Mouse (Mus musculus) CH12.LX (cell line): ENCODE measurements at regions not wholly inside any gene's neighbourhood (a gene's known extent, or its start where the extent isn't known, plus 50 kb on each side); places are given as distances from the start of the nearest gene placed in this dataset.

Source experiments
- DNase-seq: peaks from one replicate; pipeline ENCODE4 v3.0.0-alpha.2; 2013; ENCODE audit errors: extremely low read depth
- H3K27ac ChIP-seq: 2 replicates; pipeline ENCODE4 v1.5.1; 2012; ENCODE audit warnings: low read depth, mild to moderate bottlenecking, control low read depth, moderate library complexity; ENCODE audit not compliant: insufficient read depth
- H3K27me3 ChIP-seq: replicated peaks from 2 replicates; pipeline ENCODE3; 2012; ENCODE audit warnings: inconsistent platforms
- H3K36me3 ChIP-seq, 2 experiments: replicated peaks in 1 of 2; 2 replicates each; pipeline versions ENCODE3 to v1.6.1; 2012; ENCODE audit warnings: inconsistent platforms in 1 of 2, low read length in 1 of 2, mild to moderate bottlenecking in 1 of 2, mixed read lengths in 1 of 2, moderate library complexity in 1 of 2; ENCODE audit not compliant: control insufficient read depth in 1 of 2, insufficient read depth in 1 of 2
- H3K4me1 ChIP-seq, 2 experiments: 2 replicates each; pipeline ENCODE4 v1.6.1; 2012; ENCODE audit warnings: inconsistent platforms in 1 of 2, moderate library complexity in 1 of 2; ENCODE audit not compliant: insufficient read depth in 2 of 2, control insufficient read depth in 1 of 2
- H3K4me2 ChIP-seq: 2 replicates; pipeline ENCODE4 v1.6.1; 2012; ENCODE audit warnings: low read depth, mild to moderate bottlenecking, control low read depth; ENCODE audit not compliant: poor library complexity, insufficient read depth, severe bottlenecking
- H3K4me3 ChIP-seq, 3 experiments: fragments of 150-350 bp in 1 of 3; sonication (generic) in 1 of 3; replicated peaks in 1 of 3; 2 replicates each; pipeline versions ENCODE3 to v1.5.1; 2011 to 2012; ENCODE audit warnings: low read depth in 2 of 3, low read length in 2 of 3, mild to moderate bottlenecking in 2 of 3, moderate library complexity in 2 of 3, control low read depth in 1 of 3, improper control_type of control experiment in 1 of 3, inconsistent platforms in 1 of 3, mixed read lengths in 1 of 3; ENCODE audit not compliant: poor library complexity in 1 of 3
- H3K79me2 ChIP-seq: replicated peaks from 2 replicates; pipeline ENCODE4 v1.6.1; 2012; ENCODE audit warnings: mild to moderate bottlenecking, moderate library complexity; ENCODE audit not compliant: control insufficient read depth, poor library complexity, insufficient read depth, severe bottlenecking; ENCODE audit errors: extremely low read depth
- H3K9ac ChIP-seq: 2 replicates; pipeline ENCODE4 v1.6.1; 2012; ENCODE audit warnings: low read depth, mild to moderate bottlenecking, control low read depth, moderate library complexity; ENCODE audit not compliant: insufficient read depth
- H3K9me3 ChIP-seq: replicated peaks from 2 replicates; pipeline ENCODE3; 2012; ENCODE audit warnings: low read length, inconsistent platforms, mixed read lengths
- BHLHE40 ChIP-seq: IDR thresholded peaks from 2 replicates; pipeline ENCODE4 v1.6.1; 2011; ENCODE audit warnings: mild to moderate bottlenecking, low read depth, low read length, improper control_type of control experiment
- CHD2 ChIP-seq: IDR thresholded peaks from 2 replicates; pipeline ENCODE4 v1.6.1; 2011; ENCODE audit warnings: low read length, improper control_type of control experiment
- CTCF ChIP-seq, 2 experiments: IDR thresholded peaks in 1 of 2; conservative IDR thresholded peaks in 1 of 2; 2 replicates each; pipeline ENCODE4 v1.5.1; 2011 to 2012; ENCODE audit warnings: low read depth in 2 of 2, low read length in 2 of 2, improper control_type of control experiment in 1 of 2, inconsistent platforms in 1 of 2, mild to moderate bottlenecking in 1 of 2, moderate library complexity in 1 of 2
- E2F4 ChIP-seq: IDR thresholded peaks from 2 replicates; pipeline ENCODE4 v1.6.1; 2011; ENCODE audit warnings: low read depth, low read length, improper control_type of control experiment; ENCODE audit not compliant: insufficient replicate concordance
- ELF1 ChIP-seq: IDR thresholded peaks from 2 replicates; pipeline ENCODE4 v1.6.1; 2014; ENCODE audit warnings: low read depth, mild to moderate bottlenecking, inconsistent platforms, low read length, improper control_type of control experiment
- ETS1 ChIP-seq: conservative IDR thresholded peaks from 2 replicates; pipeline ENCODE4 v1.6.1; 2012; ENCODE audit warnings: low read depth, mild to moderate bottlenecking, inconsistent platforms, low read length, improper control_type of control experiment, moderate library complexity
- GABPA ChIP-seq: IDR thresholded peaks from 2 replicates; pipeline ENCODE4 v1.6.1; 2012; ENCODE audit warnings: low read depth, low read length, improper control_type of control experiment, inconsistent platforms; ENCODE audit not compliant: insufficient replicate concordance
- JUN ChIP-seq: IDR thresholded peaks from 2 replicates; pipeline ENCODE4 v1.6.1; 2011; ENCODE audit warnings: low read depth, mild to moderate bottlenecking, low read length, improper control_type of control experiment, moderate library complexity; ENCODE audit not compliant: insufficient read depth
- JUND ChIP-seq: conservative IDR thresholded peaks from 2 replicates; pipeline ENCODE4 v1.6.1; 2011; ENCODE audit warnings: low read depth, low read length, improper control_type of control experiment
- MAX ChIP-seq: IDR thresholded peaks from 2 replicates; pipeline ENCODE4 v1.6.1; 2011; ENCODE audit warnings: low read length, improper control_type of control experiment
- MAZ ChIP-seq: IDR thresholded peaks from 2 replicates; pipeline ENCODE4 v1.6.1; 2012; ENCODE audit warnings: low read depth, mild to moderate bottlenecking, inconsistent platforms, low read length, improper control_type of control experiment, moderate library complexity
- MXI1 ChIP-seq: IDR thresholded peaks from 2 replicates; pipeline ENCODE4 v1.6.1; 2011; ENCODE audit warnings: mild to moderate bottlenecking, low read depth, low read length, improper control_type of control experiment
- MYC ChIP-seq: IDR thresholded peaks from 2 replicates; pipeline ENCODE4 v1.6.1; 2011; ENCODE audit warnings: low read depth, mild to moderate bottlenecking, improper control_type of control experiment, low read length
- NELFE ChIP-seq: IDR thresholded peaks from 2 replicates; pipeline ENCODE4 v1.6.1; 2011; ENCODE audit warnings: low read depth, low read length, improper control_type of control experiment
- NRF1 ChIP-seq: IDR thresholded peaks from 2 replicates; pipeline ENCODE4 v1.6.1; 2014; ENCODE audit warnings: low read depth, mild to moderate bottlenecking, inconsistent platforms, low read length, improper control_type of control experiment, moderate library complexity
- PAX5 ChIP-seq: IDR thresholded peaks from 2 replicates; pipeline ENCODE4 v1.6.1; 2012; ENCODE audit warnings: low read length, inconsistent platforms, mixed read lengths
- POLR2A ChIP-seq: IDR thresholded peaks from 2 replicates; pipeline ENCODE4 v1.6.1; 2011; ENCODE audit warnings: low read depth, mild to moderate bottlenecking, improper control_type of control experiment, low read length
- RCOR1 ChIP-seq: conservative IDR thresholded peaks from 2 replicates; pipeline ENCODE4 v1.6.1; 2012; ENCODE audit warnings: low read depth, mild to moderate bottlenecking, inconsistent platforms, low read length, improper control_type of control experiment
- SIN3A ChIP-seq: IDR thresholded peaks from 2 replicates; pipeline ENCODE4 v1.6.1; 2012; ENCODE audit warnings: low read length, improper control_type of control experiment, inconsistent platforms
- SMC3 ChIP-seq: IDR thresholded peaks from 2 replicates; pipeline ENCODE4 v1.6.1; 2011; ENCODE audit warnings: low read depth, low read length, improper control_type of control experiment
- TCF12 ChIP-seq: IDR thresholded peaks from 2 replicates; pipeline ENCODE4 v1.6.1; 2014; ENCODE audit warnings: low read depth, mild to moderate bottlenecking, inconsistent platforms, low read length, improper control_type of control experiment
- UBTF ChIP-seq: IDR thresholded peaks from 2 replicates; pipeline ENCODE4 v1.6.1; 2012; ENCODE audit warnings: low read depth, mild to moderate bottlenecking, inconsistent platforms, low read length, improper control_type of control experiment, moderate library complexity
- ZC3H11A ChIP-seq: IDR thresholded peaks from 2 replicates; pipeline ENCODE4 v1.6.1; 2012; ENCODE audit warnings: low read depth, mild to moderate bottlenecking, inconsistent platforms, low read length, improper control_type of control experiment
- ZMIZ1 ChIP-seq: IDR thresholded peaks from 2 replicates; pipeline ENCODE4 v1.6.1; 2012; ENCODE audit warnings: low read depth, mild to moderate bottlenecking, inconsistent platforms, low read length, improper control_type of control experiment
- dilution Hi-C: fragments of 300-500 bp; cut with MboI; formaldehyde crosslinking; loops from 2 replicates; pipeline ENCODE4 v1.14.3; 2020; ENCODE audit warnings: low sequenced_read_pairs; ENCODE audit not compliant: extremely low pct_unique_long_range_greater_than_20kb, extremely low pct_ligation_motif_present
- in situ Hi-C: fragments of 300-500 bp; cut with MboI; formaldehyde crosslinking; loops from 3 replicates; pipeline ENCODE4 v1.14.3; 2019; ENCODE audit warnings: low sequenced_read_pairs, low pct_ligation_motif_present, low pct_unique_long_range_greater_than_20kb, mixed read lengths

- H3K79me2 ChIP-seq: no peaks in the 10 kb centered on the region
- H3K36me3 ChIP-seq: no peaks in the 10 kb centered on the region
- H3K4me3 ChIP-seq: no peak overlapping the region
- TF ChIP-seq ELF1: no peak
- no peak for TF ChIP-seq ETS1
- TF ChIP-seq MAX: no peak
- no peak for TF ChIP-seq POLR2A
- TF ChIP-seq UBTF: no peak
- TF ChIP-seq CTCF (conservative IDR thresholded peaks at IDR 0.05 in 1 of 2, IDR thresholded peaks at IDR 0.05 in 1 of 2; ENCODE audit: low read depth in 2 of 2, low read length in 2 of 2): no peak
- TF ChIP-seq JUN: no peak
- no peak for TF ChIP-seq CHD2
- TF ChIP-seq BHLHE40: no peak
- TF ChIP-seq MAZ: no peak
- TF ChIP-seq GABPA: no peak
- no peak for TF ChIP-seq NELFE
- TF ChIP-seq TCF12: no peak
- TF ChIP-seq SMC3: no peak
- no peak for TF ChIP-seq ZC3H11A
- TF ChIP-seq RCOR1: no peak
- TF ChIP-seq MXI1: no peak
- TF ChIP-seq PAX5: no peak
- TF ChIP-seq, all 38 proteins: peak for 0
- H3K4me1 ChIP-seq: no peaks in the 10 kb centered on the region
- in situ Hi-C loops (no loop called here), dilution Hi-C loops (no loop called here)
- H3K4me2 ChIP-seq: no peak overlapping the region
- no peaks in the 10 kb centered on the region for H3K27me3 ChIP-seq
- no peaks in the 10 kb centered on the region for H3K9me3 ChIP-seq
- DNase-seq: no peak
- no peak overlapping the region for H3K27ac ChIP-seq
- no peak overlapping the region for H3K9ac ChIP-seq
These were observed 247.5 kb upstream of the Ddi1 start for GRCm38 (mm10) chr9:6517194-6517593.

- H3K79me2 ChIP-seq: no peaks in the 10 kb centered on the region
- no peaks in the 10 kb centered on the region for H3K36me3 ChIP-seq
- no peak overlapping the region for H3K4me2 ChIP-seq
- dilution Hi-C loops (no loop called here), in situ Hi-C loops (no loop called here)
- H3K4me1 ChIP-seq: no peaks in the 10 kb centered on the region
- H3K27me3 ChIP-seq: no peaks in the 10 kb centered on the region
- TF ChIP-seq ZMIZ1 (no peak), E2F4 (no peak), RCOR1 (no peak), MYC (no peak), CTCF (conservative IDR thresholded peaks at IDR 0.05 in 1 of 2, IDR thresholded peaks at IDR 0.05 in 1 of 2; ENCODE audit: low read depth in 2 of 2, low read length in 2 of 2) (no peak), NRF1 (no peak), SIN3A (no peak), NELFE (no peak), ELF1 (no peak), UBTF (no peak), JUND (no peak), JUN (no peak)
- no peak overlapping the region for H3K4me3 ChIP-seq
- no peak for DNase-seq
- no peaks in the 10 kb centered on the region for H3K9me3 ChIP-seq
- no peak overlapping the region for H3K27ac ChIP-seq
- H3K9ac ChIP-seq: no peak overlapping the region
These were observed 228.1 kb upstream of the Ddi1 start for GRCm38 (mm10) chr9:6497786-6498185.
